Mouse (Mus musculus) cerebellum, adult 2 months (tissue): ENCODE data around the gene Dnah2. TPM values are rescaled to one million over a fixed set of nuclear protein-coding genes. Genes with fewer than 3 reads are reported as not detected.

ENCODE experiments used
- DNase-seq, 2 experiments: peaks; one replicate each; pipeline ENCODE4 v3.0.0; 2021
- H3K27ac ChIP-seq: fragments of 200-500 bp; 2 replicates; pipeline ENCODE4 v1.5.1; 2012; ENCODE audit warnings: low read length, control low read depth, inconsistent platforms; ENCODE audit not compliant: insufficient read depth
- H3K27me3 ChIP-seq: fragments of 200-500 bp; 2 replicates; pipeline ENCODE4 v1.6.1; 2012; ENCODE audit warnings: inconsistent platforms, mild to moderate bottlenecking, low read length, moderate library complexity; ENCODE audit not compliant: control insufficient read depth, insufficient read depth
- H3K4me1 ChIP-seq: fragments of 200-500 bp; 2 replicates; pipeline ENCODE4 v1.6.1; 2011; ENCODE audit warnings: low read length; ENCODE audit not compliant: control insufficient read depth, insufficient read depth
- H3K4me3 ChIP-seq: fragments of 200-500 bp; replicated peaks from 2 replicates; pipeline ENCODE3; 2011; ENCODE audit warnings: mild to moderate bottlenecking, low read depth, low read length, control low read depth; ENCODE audit not compliant: insufficient read depth
- CTCF ChIP-seq: fragments of 200-500 bp; IDR thresholded peaks from 2 replicates; pipeline ENCODE4 v1.5.1; 2011; ENCODE audit warnings: low read depth, mild to moderate bottlenecking, control low read depth, low read length, moderate library complexity, borderline replicate concordance; ENCODE audit not compliant: insufficient read depth
- POLR2A ChIP-seq: fragments of 200-500 bp; IDR thresholded peaks from 2 replicates; pipeline ENCODE4 v1.6.1; 2011; ENCODE audit warnings: low read length, control low read depth, borderline replicate concordance; ENCODE audit not compliant: insufficient read depth
- WGBS: fragments of 180-500 bp; shearing (Covaris S2); methylation state at CpG from one replicate; pipeline ENCODE4 v1.1.7; 2018; 5-methylcytosine and 5-hydroxymethylcytosine counted together
- polyA plus RNA-seq: library from polyadenylated mRNA; depleted of rRNA; stranded (reverse); fragments of >200 nt; gene quantifications from 2 replicates; pipeline ENCODE4 v1.2.3, GENCODE M21; 2012

Gene Dnah2
- polyA plus RNA-seq, 1 experiment = 0.69 TPM

GRCm38 (mm10) chr11:69404595-69405396, 144.1 kb downstream of the Dnah2 start:
- peak; percentile 13 to 22 for DNase-seq
- no peak overlapping the region for H3K27ac ChIP-seq
- peaks cover 13% of the 10 kb centered on the region; the same call in 1 of the 2 replicates for H3K4me1 ChIP-seq
- WGBS = 81% methylated on average over 24 of the region's 24 CpGs
- no peak overlapping the region for H3K4me3 ChIP-seq
- TF ChIP-seq CTCF (no peak), POLR2A (no peak)
- no peaks in the 10 kb centered on the region for H3K27me3 ChIP-seq

GRCm38 (mm10) chr11:69403691-69404594, 145.0 kb downstream of the Dnah2 start:
- no peaks in the 10 kb centered on the region for H3K27me3 ChIP-seq
- no peak overlapping the region for H3K27ac ChIP-seq
- no peak overlapping the region for H3K4me3 ChIP-seq
- TF ChIP-seq POLR2A (no peak), CTCF (no peak)
- WGBS = 80% methylated on average over 36 of the region's 38 CpGs
- peaks cover 13% of the 10 kb centered on the region; the same call in 1 of the 2 replicates for H3K4me1 ChIP-seq
- DNase-seq = peak; percentile 28 to 29

GRCm38 (mm10) chr11:69401987-69402386, 146.9 kb downstream of the Dnah2 start:
- H3K27me3 ChIP-seq = no peaks in the 10 kb centered on the region
- peak in 1 of 2 experiments; percentile 22 for DNase-seq
- H3K27ac ChIP-seq = no peak overlapping the region
- no peak overlapping the region for H3K4me3 ChIP-seq
- peaks cover 9% of the 10 kb centered on the region; the same call in 1 of the 2 replicates for H3K4me1 ChIP-seq
- TF ChIP-seq CTCF (no peak), POLR2A (no peak)
- WGBS = 77% methylated on average over 12 of the region's 12 CpGs

GRCm38 (mm10) chr11:69401210-69401637, 147.7 kb downstream of the Dnah2 start:
- peak; percentile 93 to 96 for DNase-seq
- Histone ChIP-seq H3K4me3 (peak overlapping the region; percentile 4), H3K4me1 (peaks cover 13% of the 10 kb centered on the region; the same call in 1 of the 2 replicates), H3K27ac (no peak overlapping the region), H3K27me3 (no peaks in the 10 kb centered on the region)
- TF ChIP-seq CTCF = peak; percentile 98
- TF ChIP-seq POLR2A = peak; percentile 88
- WGBS = 8% methylated on average over 22 of the region's 22 CpGs

GRCm38 (mm10) chr11:69400083-69400850, 148.6 kb downstream of the Dnah2 start:
- DNase-seq = peak; percentile 28 to 46
- H3K27ac ChIP-seq = no peak overlapping the region
- H3K4me1 ChIP-seq = peaks cover 13% of the 10 kb centered on the region; the same call in 1 of the 2 replicates
- no peak overlapping the region for H3K4me3 ChIP-seq
- 79% methylated on average over 25 of the region's 25 CpGs for WGBS
- H3K27me3 ChIP-seq = no peaks in the 10 kb centered on the region
- no peak for TF ChIP-seq CTCF
- no peak for TF ChIP-seq POLR2A

- peak; percentile 20 to 29 for DNase-seq
- Histone ChIP-seq H3K27ac (no peak overlapping the region), H3K4me1 (peaks cover 13% of the 10 kb centered on the region; the same call in 1 of the 2 replicates), H3K4me3 (no peak overlapping the region), H3K27me3 (no peaks in the 10 kb centered on the region)
- WGBS = 58% methylated on average over 66 of the region's 66 CpGs
- TF ChIP-seq CTCF (no peak), POLR2A (no peak)
Observed at GRCm38 (mm10) chr11:69399201-69400082, 149.5 kb downstream of the Dnah2 start.
